Mouse (Mus musculus): ENCODE measurements around the gene Ankmy2. TPM values are rescaled to one million over a fixed set of nuclear protein-coding genes. Genes with fewer than 3 reads are reported as not detected.

Gene Ankmy2
- polyA plus RNA-seq, 1 experiment from 2014 or later, result 78.7 TPM

- DNase-seq (ENCODE audit: low spot score) (no peak), ATAC-seq (ENCODE audit: low FRiP score) (no peak)
- H3K36me3 ChIP-seq (replicated peaks; ENCODE audit: control insufficient read depth, insufficient read depth), result peaks cover 49% of the 10 kb centered on the region
- no peak overlapping the region for H3K4me2 ChIP-seq (replicated peaks)
- H3K27ac ChIP-seq, result no peak overlapping the region
- no peaks in the 10 kb centered on the region for H3K27me3 ChIP-seq (ENCODE audit: control insufficient read depth, insufficient read depth, low read length)
- no peaks in the 10 kb centered on the region for H3K4me1 ChIP-seq (replicated peaks; ENCODE audit: control insufficient read depth, insufficient read depth, low read length)
- 86% methylated on average over 3 of the region's 3 CpGs for WGBS
- H3K9ac ChIP-seq, result no peak overlapping the region
- H3K9me3 ChIP-seq (ENCODE audit: control insufficient read depth, low read length), result no peaks in the 10 kb centered on the region
- H3K4me3 ChIP-seq (replicated peaks; ENCODE audit: low read length), result no peak overlapping the region
Observed at GRCm38 (mm10) chr12:36132668-36133067, 24.2 kb upstream of the Ankmy2 start.

DNA sequence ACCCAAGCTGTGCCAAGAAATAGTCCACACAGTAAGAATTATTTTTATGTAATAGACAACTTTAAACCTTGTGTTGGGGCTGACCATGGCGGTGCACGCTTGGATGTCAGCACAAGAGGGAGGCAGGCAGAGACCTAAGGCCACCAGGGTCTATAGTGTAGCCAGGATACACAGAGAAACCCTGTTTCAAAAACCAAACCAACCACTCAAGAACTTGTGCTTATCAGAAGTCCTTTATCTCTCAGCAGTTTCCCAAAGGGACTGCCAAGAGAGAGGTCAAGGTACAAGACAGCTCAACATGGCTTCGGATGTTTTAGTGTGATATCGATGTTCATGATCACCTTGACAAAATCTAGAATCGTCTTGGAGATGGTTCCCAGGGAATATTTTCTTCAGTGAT, 23.4 kb upstream of the Ankmy2 start:
- Histone ChIP-seq H3K9ac (no peak overlapping the region), H3K36me3 (replicated peaks; ENCODE audit: control insufficient read depth, insufficient read depth) (peaks cover 54% of the 10 kb centered on the region), H3K4me3 (replicated peaks; ENCODE audit: low read length) (no peak overlapping the region), H3K4me1 (replicated peaks; ENCODE audit: control insufficient read depth, insufficient read depth, low read length) (no peaks in the 10 kb centered on the region), H3K27ac (no peak overlapping the region), H3K27me3 (ENCODE audit: control insufficient read depth, insufficient read depth, low read length) (no peaks in the 10 kb centered on the region), H3K4me2 (replicated peaks) (no peak overlapping the region), H3K9me3 (ENCODE audit: control insufficient read depth, low read length) (no peaks in the 10 kb centered on the region)
- 100% methylated on average over 5 of the region's 5 CpGs for WGBS
- DNase-seq (ENCODE audit: low spot score) (no peak), ATAC-seq (ENCODE audit: low FRiP score) (no peak)

- DNase-seq (ENCODE audit: low spot score) (no peak), ATAC-seq (ENCODE audit: low FRiP score) (no peak)
- Histone ChIP-seq H3K4me1 (replicated peaks; ENCODE audit: control insufficient read depth, insufficient read depth, low read length) (no peaks in the 10 kb centered on the region), H3K4me2 (replicated peaks) (no peak overlapping the region), H3K36me3 (replicated peaks; ENCODE audit: control insufficient read depth, insufficient read depth) (peaks cover 51% of the 10 kb centered on the region), H3K9me3 (ENCODE audit: control insufficient read depth, low read length) (no peaks in the 10 kb centered on the region), H3K9ac (no peak overlapping the region), H3K27ac (no peak overlapping the region), H3K4me3 (replicated peaks; ENCODE audit: low read length) (no peak overlapping the region), H3K27me3 (ENCODE audit: control insufficient read depth, insufficient read depth, low read length) (no peaks in the 10 kb centered on the region)
- 92% methylated on average over 5 of the region's 5 CpGs for WGBS
Observed at GRCm38 (mm10) chr12:36134111-36134510, 22.8 kb upstream of the Ankmy2 start.

DNA sequence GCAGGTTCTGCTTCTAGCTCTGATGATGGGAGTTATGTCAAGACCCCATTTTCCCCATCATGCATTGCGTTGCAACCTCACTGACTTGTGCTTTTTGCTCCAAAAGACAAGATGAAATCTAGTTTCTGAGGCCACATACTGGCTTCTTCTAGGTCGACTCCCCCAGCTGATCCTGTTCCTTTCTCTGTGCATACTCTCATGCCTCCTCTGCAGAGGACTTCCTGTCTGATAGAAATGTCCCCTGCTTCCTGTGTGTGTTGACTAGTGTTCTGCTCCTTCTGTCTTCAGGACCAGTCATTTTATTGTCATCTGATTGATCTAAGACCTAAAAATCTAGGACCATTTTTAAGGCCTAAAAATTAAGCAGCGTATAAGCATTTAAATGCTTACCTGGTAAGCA, 21.5 kb upstream of the Ankmy2 start:
- H3K27ac ChIP-seq, result no peak overlapping the region
- no peaks in the 10 kb centered on the region for H3K27me3 ChIP-seq (ENCODE audit: control insufficient read depth, insufficient read depth, low read length)
- 94% methylated on average over 3 of the region's 3 CpGs for WGBS
- H3K9ac ChIP-seq, result no peak overlapping the region
- no peaks in the 10 kb centered on the region for H3K9me3 ChIP-seq (ENCODE audit: control insufficient read depth, low read length)
- DNase-seq (ENCODE audit: low spot score) (no peak), ATAC-seq (ENCODE audit: low FRiP score) (no peak)
- no peaks in the 10 kb centered on the region for H3K4me1 ChIP-seq (replicated peaks; ENCODE audit: control insufficient read depth, insufficient read depth, low read length)
- H3K4me3 ChIP-seq (replicated peaks; ENCODE audit: low read length), result no peak overlapping the region
- no peak overlapping the region for H3K4me2 ChIP-seq (replicated peaks)
- H3K36me3 ChIP-seq (replicated peaks; ENCODE audit: control insufficient read depth, insufficient read depth), result peaks cover 45% of the 10 kb centered on the region

- DNase-seq (ENCODE audit: low spot score) (no peak), ATAC-seq (ENCODE audit: low FRiP score) (no peak)
- peaks cover 39% of the 10 kb centered on the region for H3K36me3 ChIP-seq (replicated peaks; ENCODE audit: control insufficient read depth, insufficient read depth)
- no peak overlapping the region for H3K4me3 ChIP-seq (replicated peaks; ENCODE audit: low read length)
- no peaks in the 10 kb centered on the region for H3K4me1 ChIP-seq (replicated peaks; ENCODE audit: control insufficient read depth, insufficient read depth, low read length)
- no peaks in the 10 kb centered on the region for H3K27me3 ChIP-seq (ENCODE audit: control insufficient read depth, insufficient read depth, low read length)
- no peak overlapping the region for H3K4me2 ChIP-seq (replicated peaks)
- H3K9me3 ChIP-seq (ENCODE audit: control insufficient read depth, low read length), result no peaks in the 10 kb centered on the region
- WGBS, result 91% methylated on average over 8 of the region's 8 CpGs
- H3K27ac ChIP-seq, result no peak overlapping the region
- H3K9ac ChIP-seq, result no peak overlapping the region
Observed at GRCm38 (mm10) chr12:36136285-36136684, 20.6 kb upstream of the Ankmy2 start.

GRCm38 (mm10) chr12:36137192-36137591, 19.7 kb upstream of the Ankmy2 start:
- ATAC-seq (ENCODE audit: low FRiP score) (no peak), DNase-seq (ENCODE audit: low spot score) (no peak)
- H3K4me2 ChIP-seq (replicated peaks), result no peak overlapping the region
- no peak overlapping the region for H3K9ac ChIP-seq
- WGBS, result 95% methylated on average over 4 of the region's 4 CpGs
- H3K4me1 ChIP-seq (replicated peaks; ENCODE audit: control insufficient read depth, insufficient read depth, low read length), result no peaks in the 10 kb centered on the region
- no peaks in the 10 kb centered on the region for H3K9me3 ChIP-seq (ENCODE audit: control insufficient read depth, low read length)
- H3K4me3 ChIP-seq (replicated peaks; ENCODE audit: low read length), result no peak overlapping the region
- H3K27ac ChIP-seq, result no peak overlapping the region
- H3K27me3 ChIP-seq (ENCODE audit: control insufficient read depth, insufficient read depth, low read length), result no peaks in the 10 kb centered on the region
- H3K36me3 ChIP-seq (replicated peaks; ENCODE audit: control insufficient read depth, insufficient read depth), result peaks cover 30% of the 10 kb centered on the region

DNA sequence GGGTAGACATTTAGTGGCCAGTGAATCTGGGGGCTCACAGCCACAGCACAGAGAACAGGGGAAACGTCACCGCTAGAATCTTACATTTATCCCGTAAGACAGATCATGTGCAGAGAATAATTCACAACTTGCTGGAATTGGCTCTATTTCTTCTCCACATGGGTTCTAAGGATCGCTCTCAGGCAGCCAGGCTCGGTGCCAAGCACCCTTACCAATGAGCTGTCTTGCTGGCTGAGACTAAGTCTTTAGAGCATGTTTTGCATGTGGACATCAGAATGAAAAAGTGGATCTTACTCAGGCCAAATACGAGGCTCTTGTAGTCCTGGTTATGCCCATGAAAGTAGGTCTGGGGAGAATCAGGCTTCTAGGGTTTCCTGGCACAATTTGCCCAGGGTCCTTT, 16.5 kb upstream of the Ankmy2 start:
- Histone ChIP-seq H3K27me3 (ENCODE audit: control insufficient read depth, insufficient read depth, low read length) (no peaks in the 10 kb centered on the region), H3K27ac (no peak overlapping the region), H3K4me3 (replicated peaks; ENCODE audit: low read length) (no peak overlapping the region), H3K9me3 (ENCODE audit: control insufficient read depth, low read length) (no peaks in the 10 kb centered on the region), H3K36me3 (replicated peaks; ENCODE audit: control insufficient read depth, insufficient read depth) (peaks cover 16% of the 10 kb centered on the region; the same call in 1 of the 2 replicates), H3K4me2 (replicated peaks) (no peak overlapping the region), H3K9ac (no peak overlapping the region), H3K4me1 (replicated peaks; ENCODE audit: control insufficient read depth, insufficient read depth, low read length) (no peaks in the 10 kb centered on the region)
- ATAC-seq (ENCODE audit: low FRiP score) (no peak), DNase-seq (ENCODE audit: low spot score) (no peak)
- WGBS, result 82% methylated on average over 6 of the region's 6 CpGs

DNA sequence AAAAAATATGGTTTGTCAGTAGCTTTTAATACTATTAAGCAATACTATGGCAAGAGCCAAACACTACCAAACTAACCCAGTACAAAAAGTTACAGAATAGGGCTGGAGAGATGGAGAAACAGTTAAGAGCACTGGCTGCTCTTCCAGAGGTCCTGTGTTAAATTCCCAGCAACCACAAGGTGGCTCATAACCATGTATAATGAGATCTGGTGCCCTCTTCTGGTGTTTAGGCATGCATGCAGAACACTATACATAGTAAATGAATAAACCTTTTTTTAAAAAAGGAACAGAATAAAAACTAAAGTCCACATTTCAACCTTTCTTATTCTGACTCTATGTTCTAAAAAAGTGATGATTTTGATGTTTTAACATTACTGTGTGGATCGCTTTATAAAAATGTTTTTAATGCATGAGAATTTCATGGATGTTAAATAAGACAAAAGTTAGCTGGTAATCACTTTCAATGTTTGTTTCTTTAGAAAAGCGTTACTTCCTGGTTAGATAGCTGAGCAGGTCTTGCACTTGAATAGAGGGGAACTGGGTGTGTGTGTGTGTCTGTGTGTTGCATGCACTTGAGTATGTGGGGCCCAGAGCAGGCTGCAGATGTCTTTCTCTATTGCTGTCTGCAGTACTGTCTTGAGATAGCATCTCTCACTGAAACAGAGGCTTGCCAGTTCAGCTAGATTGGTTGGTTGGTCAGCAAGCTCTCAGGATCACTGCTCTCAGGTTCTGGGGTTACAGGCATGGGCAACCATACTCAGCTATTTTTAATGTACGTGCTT, 10.5 kb upstream of the Ankmy2 start:
- no peak overlapping the region for H3K4me2 ChIP-seq (replicated peaks)
- H3K9ac ChIP-seq, result no peak overlapping the region
- no peaks in the 10 kb centered on the region for H3K9me3 ChIP-seq (ENCODE audit: control insufficient read depth, low read length)
- ATAC-seq (ENCODE audit: low FRiP score) (no peak), DNase-seq (ENCODE audit: low spot score) (no peak)
- H3K36me3 ChIP-seq (replicated peaks; ENCODE audit: control insufficient read depth, insufficient read depth), result no peaks in the 10 kb centered on the region
- no peaks in the 10 kb centered on the region for H3K27me3 ChIP-seq (ENCODE audit: control insufficient read depth, insufficient read depth, low read length)
- no peak overlapping the region for H3K4me3 ChIP-seq (replicated peaks; ENCODE audit: low read length)
- H3K27ac ChIP-seq, result no peak overlapping the region
- WGBS, result 97% methylated on average over 3 of the region's 3 CpGs
- H3K4me1 ChIP-seq (replicated peaks; ENCODE audit: control insufficient read depth, insufficient read depth, low read length), result 0 out of 2 replicates have a peak, but pooled peaks cover 7% of the 10 kb centered on the region

- 76% methylated on average over 2 of the region's 2 CpGs for WGBS
- no peak overlapping the region for H3K4me2 ChIP-seq (replicated peaks)
- H3K27ac ChIP-seq, result no peak overlapping the region
- H3K27me3 ChIP-seq (ENCODE audit: control insufficient read depth, insufficient read depth, low read length), result no peaks in the 10 kb centered on the region
- ATAC-seq (ENCODE audit: low FRiP score) (no peak), DNase-seq (ENCODE audit: low spot score) (no peak)
- H3K4me3 ChIP-seq (replicated peaks; ENCODE audit: low read length), result no peak overlapping the region
- H3K36me3 ChIP-seq (replicated peaks; ENCODE audit: control insufficient read depth, insufficient read depth), result no peaks in the 10 kb centered on the region
- H3K4me1 ChIP-seq (replicated peaks; ENCODE audit: control insufficient read depth, insufficient read depth, low read length), result peaks cover 28% of the 10 kb centered on the region
- no peaks in the 10 kb centered on the region for H3K9me3 ChIP-seq (ENCODE audit: control insufficient read depth, low read length)
- H3K9ac ChIP-seq, result no peak overlapping the region
Observed at GRCm38 (mm10) chr12:36150265-36150664, 6.6 kb upstream of the Ankmy2 start.

DNA sequence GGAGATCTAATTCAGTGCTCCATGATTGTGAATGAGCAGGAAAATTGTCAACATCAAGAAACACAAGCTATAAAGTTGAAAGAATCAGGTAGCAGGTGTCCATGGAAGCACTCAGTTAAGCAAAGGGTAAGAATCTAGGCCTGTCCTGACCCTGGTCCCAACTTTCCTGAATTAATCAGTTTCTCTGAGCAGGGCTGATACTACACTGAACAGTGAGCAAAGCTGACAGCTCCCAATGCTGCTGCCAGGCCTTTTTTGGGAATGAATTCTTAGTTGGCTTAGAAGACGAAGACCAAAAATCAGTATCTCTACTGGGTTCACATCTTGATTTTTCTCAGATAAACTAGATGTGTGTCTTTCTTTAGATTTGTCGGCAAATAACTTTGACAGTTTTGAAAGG, 6.2 kb upstream of the Ankmy2 start:
- Histone ChIP-seq H3K9ac (no peak overlapping the region), H3K27ac (no peak overlapping the region), H3K27me3 (ENCODE audit: control insufficient read depth, insufficient read depth, low read length) (no peaks in the 10 kb centered on the region), H3K36me3 (replicated peaks; ENCODE audit: control insufficient read depth, insufficient read depth) (no peaks in the 10 kb centered on the region), H3K4me1 (replicated peaks; ENCODE audit: control insufficient read depth, insufficient read depth, low read length) (peaks cover 29% of the 10 kb centered on the region), H3K9me3 (ENCODE audit: control insufficient read depth, low read length) (no peaks in the 10 kb centered on the region), H3K4me2 (replicated peaks) (no peak overlapping the region), H3K4me3 (replicated peaks; ENCODE audit: low read length) (no peak overlapping the region)
- ATAC-seq (ENCODE audit: low FRiP score) (no peak), DNase-seq (ENCODE audit: low spot score) (no peak)
- 92% methylated on average over 2 of the region's 2 CpGs for WGBS
